Mouse (Mus musculus): Measurements from ENCODE around the gene 6430550D23Rik. TPM values are rescaled to one million over a fixed set of nuclear protein-coding genes. Genes with fewer than 3 reads are reported as not detected.

Gene 6430550D23Rik
- polyA plus RNA-seq, 1 experiment from 2014 or later, result 1.3 TPM

DNA sequence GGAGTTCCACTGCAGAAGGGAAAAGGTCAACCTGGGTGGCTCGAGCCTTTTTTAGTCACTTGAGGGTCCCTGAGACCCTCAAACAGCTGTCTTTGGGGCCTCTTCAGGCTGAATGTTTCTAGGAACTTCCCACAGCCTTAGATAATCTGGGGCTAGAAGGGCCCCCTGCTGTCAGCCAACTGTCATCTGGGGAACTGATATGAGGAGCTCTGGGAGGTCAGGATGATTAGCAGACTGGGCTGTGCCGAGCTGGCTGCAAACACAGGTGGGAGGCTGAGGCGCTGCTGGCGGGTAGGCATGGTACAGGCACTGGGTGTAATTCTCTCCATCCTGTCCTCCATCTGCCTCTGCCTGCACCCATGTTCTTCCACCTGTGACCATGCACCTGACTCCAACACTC is 18.7 kb downstream of the 6430550D23Rik start:
- Histone ChIP-seq H3K27me3 (no peaks in the 10 kb centered on the region), H3K4me3 (no peak overlapping the region), H3K4me1 (no peaks in the 10 kb centered on the region), H3K4me2 (no peak overlapping the region), H3K9me3 (no peaks in the 10 kb centered on the region), H3K36me3 (peaks cover 99% of the 10 kb centered on the region), H3K9ac (no peak overlapping the region), H3K27ac (no peak overlapping the region)
- 85% methylated on average over 4 of the region's 4 CpGs for WGBS
- ATAC-seq (ENCODE audit: insufficient number of reproducible peaks, insufficient read depth, low FRiP score, low TSS enrichment, low read depth), result no peak

DNA sequence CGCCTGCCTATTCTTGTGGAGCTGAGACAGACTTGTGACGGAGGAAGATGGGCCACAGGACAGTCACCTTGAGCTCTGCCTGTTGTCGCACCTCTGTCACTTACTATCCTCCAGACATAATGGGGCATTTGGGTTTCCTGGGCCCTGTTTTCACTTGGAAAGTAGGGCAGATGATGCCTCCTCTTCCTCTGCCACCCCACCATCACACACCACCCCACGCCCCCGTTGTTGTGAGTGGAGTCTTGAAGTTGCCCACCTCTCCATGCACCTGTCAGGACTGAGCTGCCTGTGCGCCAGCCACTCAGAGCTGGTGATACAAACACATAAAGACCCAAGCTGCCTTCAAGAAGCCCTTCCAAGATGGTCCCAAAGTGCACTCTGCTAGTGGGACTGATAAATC is 20.6 kb downstream of the 6430550D23Rik start:
- ATAC-seq (ENCODE audit: insufficient number of reproducible peaks, insufficient read depth, low FRiP score, low TSS enrichment, low read depth), result no peak
- Histone ChIP-seq H3K9me3 (no peaks in the 10 kb centered on the region), H3K4me1 (no peaks in the 10 kb centered on the region), H3K4me3 (no peak overlapping the region), H3K4me2 (no peak overlapping the region), H3K36me3 (peaks cover 99% of the 10 kb centered on the region), H3K27ac (no peak overlapping the region), H3K27me3 (no peaks in the 10 kb centered on the region), H3K9ac (no peak overlapping the region)
- WGBS, result 96% methylated on average over 6 of the region's 6 CpGs

DNA sequence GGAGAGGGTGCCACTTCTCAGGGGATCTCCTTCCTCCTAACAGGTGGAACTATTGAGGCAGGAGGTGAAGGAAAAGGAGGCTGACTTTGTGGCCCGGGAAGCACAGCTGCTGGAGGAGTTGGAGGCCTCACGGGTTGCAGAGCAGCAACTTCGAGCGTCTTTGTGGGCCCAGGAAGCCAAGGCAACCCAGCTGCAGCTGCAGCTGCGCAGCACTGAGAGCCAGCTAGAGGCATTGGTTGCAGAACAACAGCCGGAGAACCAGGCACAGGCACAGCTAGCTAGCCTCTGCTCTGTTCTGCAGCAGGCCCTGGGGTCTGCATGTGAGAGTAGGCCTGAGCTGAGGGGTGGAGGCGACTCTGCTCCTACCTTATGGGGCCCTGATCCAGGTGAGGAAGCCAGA is 22.0 kb downstream of the 6430550D23Rik start:
- no peak for ATAC-seq (ENCODE audit: insufficient number of reproducible peaks, insufficient read depth, low FRiP score, low TSS enrichment, low read depth)
- peaks cover 99% of the 10 kb centered on the region for H3K36me3 ChIP-seq
- H3K9ac ChIP-seq, result no peak overlapping the region
- H3K4me2 ChIP-seq, result no peak overlapping the region
- no peak overlapping the region for H3K4me3 ChIP-seq
- WGBS, result 84% methylated on average over 7 of the region's 7 CpGs
- no peaks in the 10 kb centered on the region for H3K4me1 ChIP-seq
- H3K9me3 ChIP-seq, result no peaks in the 10 kb centered on the region
- H3K27me3 ChIP-seq, result no peaks in the 10 kb centered on the region
- H3K27ac ChIP-seq, result no peak overlapping the region

- no peaks in the 10 kb centered on the region for H3K9me3 ChIP-seq
- no peak for ATAC-seq (ENCODE audit: insufficient number of reproducible peaks, insufficient read depth, low FRiP score, low TSS enrichment, low read depth)
- no peaks in the 10 kb centered on the region for H3K4me1 ChIP-seq
- WGBS, result 85% methylated on average over 5 of the region's 5 CpGs
- no peak overlapping the region for H3K9ac ChIP-seq
- no peak overlapping the region for H3K4me3 ChIP-seq
- peaks cover 91% of the 10 kb centered on the region for H3K36me3 ChIP-seq
- H3K27me3 ChIP-seq, result no peaks in the 10 kb centered on the region
- no peak overlapping the region for H3K27ac ChIP-seq
- H3K4me2 ChIP-seq, result no peak overlapping the region
These were observed 28.3 kb downstream of the 6430550D23Rik start for GRCm38 (mm10) chr2:155979328-155979991.

DNA sequence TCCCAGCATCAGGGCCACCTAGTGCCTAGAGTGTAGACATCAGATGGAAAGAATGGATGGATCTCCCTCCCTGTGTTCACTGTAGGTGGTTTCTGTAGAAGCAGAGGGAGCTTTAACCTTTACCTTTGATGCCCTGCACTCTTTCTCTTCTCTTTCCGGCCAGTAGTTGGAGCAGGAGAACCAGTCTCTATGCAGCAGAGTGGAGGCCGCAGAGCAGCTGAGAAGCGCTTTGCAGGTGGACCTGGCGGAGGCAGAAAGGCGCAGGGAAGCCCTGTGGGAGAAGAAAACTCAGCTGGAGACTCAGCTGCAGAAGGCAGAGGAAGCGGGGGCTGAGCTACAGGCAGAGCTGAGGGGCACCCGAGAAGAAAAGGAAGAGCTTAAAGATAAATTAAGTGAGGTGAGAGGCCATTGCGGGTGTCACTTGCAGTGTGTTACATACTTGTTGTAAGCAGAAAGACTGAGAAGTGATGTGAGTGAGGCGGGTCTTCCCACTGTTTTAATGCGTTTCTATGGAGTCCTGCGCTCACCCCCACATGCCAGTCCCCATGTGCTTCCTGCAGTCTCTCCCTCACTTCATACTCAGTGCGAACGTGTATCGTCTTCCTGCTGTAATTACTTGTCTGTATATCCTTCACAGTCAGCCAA is 33.6 kb downstream of the 6430550D23Rik start:
- Histone ChIP-seq H3K4me3 (no peak overlapping the region), H3K9me3 (no peaks in the 10 kb centered on the region), H3K4me2 (no peak overlapping the region), H3K4me1 (no peaks in the 10 kb centered on the region), H3K36me3 (peaks cover 87% of the 10 kb centered on the region), H3K27me3 (no peaks in the 10 kb centered on the region), H3K27ac (no peak overlapping the region), H3K9ac (no peak overlapping the region)
- whole genome bisulfite sequencing, result 81% methylated on average over 14 of the region's 14 CpGs
- no peak for ATAC-seq (ENCODE audit: insufficient number of reproducible peaks, insufficient read depth, low FRiP score, low TSS enrichment, low read depth)

DNA sequence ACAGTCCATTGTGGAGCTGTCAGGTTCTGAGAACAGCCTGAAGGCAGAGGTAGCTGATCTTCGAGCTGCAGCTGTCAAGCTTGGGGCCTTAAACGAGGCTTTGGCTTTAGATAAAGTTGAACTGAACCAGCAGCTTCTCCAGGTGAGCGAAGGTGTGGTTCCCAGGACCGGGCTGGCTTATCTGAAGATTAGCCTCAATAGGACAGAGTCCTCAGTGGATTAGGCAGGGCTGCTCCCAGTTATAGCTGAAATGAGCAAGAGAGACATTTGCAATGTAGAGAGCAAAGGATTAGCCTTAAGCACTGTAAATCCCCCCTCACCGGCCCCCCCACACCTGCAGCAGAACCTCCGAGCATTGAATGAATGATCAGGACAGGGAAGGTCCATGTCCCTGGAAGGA is 34.4 kb downstream of the 6430550D23Rik start:
- H3K4me1 ChIP-seq, result no peaks in the 10 kb centered on the region
- H3K9me3 ChIP-seq, result no peaks in the 10 kb centered on the region
- no peak overlapping the region for H3K4me3 ChIP-seq
- H3K27ac ChIP-seq, result no peak overlapping the region
- WGBS, result 78% methylated on average over 6 of the region's 6 CpGs
- ATAC-seq (ENCODE audit: insufficient number of reproducible peaks, insufficient read depth, low FRiP score, low TSS enrichment, low read depth), result no peak
- no peak overlapping the region for H3K4me2 ChIP-seq
- peaks cover 89% of the 10 kb centered on the region for H3K36me3 ChIP-seq
- no peak overlapping the region for H3K9ac ChIP-seq
- no peaks in the 10 kb centered on the region for H3K27me3 ChIP-seq

DNA sequence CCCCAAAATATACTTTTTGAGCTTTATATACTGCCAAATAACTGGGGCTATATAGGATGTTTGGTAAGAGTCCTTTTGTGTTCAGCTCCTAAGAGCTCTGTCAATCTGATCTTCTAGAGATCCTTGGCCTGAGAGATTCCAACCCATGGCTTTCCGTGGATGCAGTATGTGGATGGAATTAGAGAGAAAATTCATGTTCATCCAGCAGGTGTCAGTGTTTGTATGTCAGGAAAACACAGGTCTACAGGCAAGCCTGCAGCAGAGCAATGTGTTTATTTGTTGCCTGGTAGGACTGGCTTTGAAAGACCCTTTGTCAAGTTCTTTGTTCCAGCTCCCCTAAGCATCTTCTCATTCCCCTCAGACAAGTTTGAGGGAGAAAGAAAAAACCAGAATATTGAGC is 44.8 kb downstream of the 6430550D23Rik start:
- no peak overlapping the region for H3K27ac ChIP-seq
- peaks cover 72% of the 10 kb centered on the region for H3K36me3 ChIP-seq
- H3K9me3 ChIP-seq, result no peaks in the 10 kb centered on the region
- H3K4me3 ChIP-seq, result no peak overlapping the region
- no peaks in the 10 kb centered on the region for H3K27me3 ChIP-seq
- no peak for ATAC-seq (ENCODE audit: insufficient number of reproducible peaks, insufficient read depth, low FRiP score, low TSS enrichment, low read depth)
- peaks cover 5% of the 10 kb centered on the region; the same call in 1 of the 2 replicates for H3K4me1 ChIP-seq
- H3K4me2 ChIP-seq, result no peak overlapping the region
- WGBS, result 31% methylated on average over 1 of the region's 1 CpGs
- H3K9ac ChIP-seq, result no peak overlapping the region

GRCm38 (mm10) chr2:155961862-155962261 is 45.9 kb downstream of the 6430550D23Rik start:
- no peak overlapping the region for H3K4me2 ChIP-seq
- H3K36me3 ChIP-seq, result peaks cover 61% of the 10 kb centered on the region
- no peak for ATAC-seq (ENCODE audit: insufficient number of reproducible peaks, insufficient read depth, low FRiP score, low TSS enrichment, low read depth)
- H3K27me3 ChIP-seq, result no peaks in the 10 kb centered on the region
- peaks cover 13% of the 10 kb centered on the region for H3K4me1 ChIP-seq
- 77% methylated on average over 10 of the region's 10 CpGs for WGBS
- H3K9me3 ChIP-seq, result no peaks in the 10 kb centered on the region
- no peak overlapping the region for H3K9ac ChIP-seq
- H3K27ac ChIP-seq, result no peak overlapping the region
- no peak overlapping the region for H3K4me3 ChIP-seq

DNA sequence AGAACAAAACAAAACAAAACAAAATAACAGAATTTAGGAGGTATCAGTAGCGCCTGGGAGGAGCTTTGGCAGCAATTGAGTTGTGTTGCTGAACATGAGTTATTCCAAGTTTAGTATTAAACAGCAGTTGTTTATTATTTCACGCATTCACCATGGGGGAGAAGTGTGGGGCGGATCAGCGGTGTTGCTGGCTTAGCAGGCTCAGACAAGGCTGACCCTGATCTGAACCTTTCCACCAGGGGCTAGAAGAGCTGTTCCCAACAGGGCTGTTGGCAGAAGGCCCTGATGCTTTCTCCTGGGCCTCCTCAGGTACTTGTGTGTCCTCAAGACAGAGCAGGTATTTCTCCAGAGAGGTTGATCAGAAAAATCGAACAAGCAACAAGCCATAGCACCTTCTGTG is 47.8 kb downstream of the 6430550D23Rik start:
- WGBS, result 92% methylated on average over 5 of the region's 5 CpGs
- Histone ChIP-seq H3K9ac (no peak overlapping the region), H3K27me3 (no peaks in the 10 kb centered on the region), H3K27ac (no peak overlapping the region), H3K9me3 (no peaks in the 10 kb centered on the region), H3K4me3 (no peak overlapping the region), H3K4me1 (peaks cover 13% of the 10 kb centered on the region), H3K4me2 (no peak overlapping the region), H3K36me3 (peaks cover 45% of the 10 kb centered on the region)
- no peak for ATAC-seq (ENCODE audit: insufficient number of reproducible peaks, insufficient read depth, low FRiP score, low TSS enrichment, low read depth)

- H3K9me3 ChIP-seq, result no peaks in the 10 kb centered on the region
- peaks cover 13% of the 10 kb centered on the region; the same call in 1 of the 2 replicates for H3K36me3 ChIP-seq
- peaks cover 13% of the 10 kb centered on the region for H3K4me1 ChIP-seq
- H3K4me2 ChIP-seq, result peak within 1 kb of the TSS; percentile 66
- no peaks in the 10 kb centered on the region for H3K27me3 ChIP-seq
- peak within 1 kb of the TSS; percentile 100 for H3K9ac ChIP-seq
- WGBS, result under 1% methylated on average over 58 of the region's 59 CpGs
- ATAC-seq (ENCODE audit: insufficient number of reproducible peaks, insufficient read depth, low FRiP score, low TSS enrichment, low read depth), result peak; percentile 93
- H3K27ac ChIP-seq, result peak within 1 kb of the TSS; percentile 89
- H3K4me3 ChIP-seq, result peak within 1 kb of the TSS; percentile 96
These were observed 51.4 kb downstream of the 6430550D23Rik start, which contains the start of gene Cep250 for GRCm38 (mm10) chr2:155956134-155957059. Cep250 (plus strand) TSS chr2:155956458.

GRCm38 (mm10) chr2:155952006-155952405 is 55.8 kb downstream of the 6430550D23Rik start:
- Histone ChIP-seq H3K27ac (no peak overlapping the region), H3K9me3 (no peaks in the 10 kb centered on the region), H3K4me2 (no peak overlapping the region), H3K36me3 (no peaks in the 10 kb centered on the region), H3K4me1 (peaks cover 21% of the 10 kb centered on the region), H3K4me3 (no peak overlapping the region), H3K27me3 (peaks cover under 1% of the 10 kb centered on the region; the same call in 1 of the 2 replicates), H3K9ac (no peak overlapping the region)
- ATAC-seq (ENCODE audit: insufficient number of reproducible peaks, insufficient read depth, low FRiP score, low TSS enrichment, low read depth), result no peak
